Mouse (Mus musculus): ENCODE results near the gene Rnf157. TPM values are rescaled to one million over a fixed set of nuclear protein-coding genes. Genes with fewer than 3 reads are reported as not detected.
A peak's percentile ranks its signal among the peaks of the same experiment; 100 is the strongest.

The Rnf157 gene
- total and polyA plus RNA-seq, 3 experiments: 8.7 to 39.3 (median 10.9) TPM

DNA sequence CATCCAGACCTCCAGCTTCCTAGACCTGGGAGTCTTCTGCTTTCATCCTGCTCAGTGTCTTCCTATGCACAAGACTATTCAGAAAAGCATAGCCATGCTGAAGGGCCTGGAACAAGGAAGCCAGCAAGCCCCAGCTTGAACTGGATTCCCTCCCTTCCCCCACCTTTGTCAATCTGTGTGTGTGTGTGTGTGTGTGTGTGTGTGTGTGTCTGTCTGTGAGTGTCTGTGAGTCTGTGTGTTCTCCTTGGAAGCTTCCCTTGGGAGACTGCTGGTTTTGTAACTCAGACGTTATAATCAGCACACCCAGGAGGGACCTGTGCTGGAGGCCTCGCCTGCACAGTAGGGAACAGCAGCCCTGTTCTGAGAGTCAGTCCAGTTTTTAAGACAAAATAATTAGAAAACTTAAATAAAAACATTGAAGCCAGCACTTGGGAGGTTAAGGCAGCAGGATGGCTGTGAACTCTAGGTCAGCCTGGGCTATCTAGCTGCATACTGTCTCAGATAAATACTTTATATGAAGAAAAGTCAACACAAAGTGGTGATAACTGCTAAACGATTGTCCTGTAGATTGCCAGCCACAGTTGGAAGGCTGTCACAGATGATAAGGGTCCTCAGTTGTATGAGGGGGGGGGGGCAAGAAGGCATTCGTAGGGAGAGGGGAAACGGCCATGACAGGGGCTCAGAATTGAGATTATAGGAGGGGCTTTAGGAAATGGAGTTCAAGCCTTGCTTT lies 23.3 kb upstream of the Rnf157 start (continued):
- no peak for TF ChIP-seq PAX5 (IDR thresholded peaks at IDR 0.05; ENCODE audit: low read length)
- TF ChIP-seq ZKSCAN1 (IDR thresholded peaks at IDR 0.05; ENCODE audit: borderline replicate concordance, low read depth, low read length): no peak
- TF ChIP-seq POLR2AphosphoS2 (IDR thresholded peaks at IDR 0.05; ENCODE audit: low read depth, low read length): no peak; the same call in 1 of the 2 replicates
- peak; percentile 40; the same call in 1 of the 2 replicates for TF ChIP-seq ETS1 (conservative IDR thresholded peaks at IDR 0.05; ENCODE audit: low read depth, low read length)
- TF ChIP-seq SMC3 (IDR thresholded peaks at IDR 0.05; ENCODE audit: low read depth, low read length): peak; percentile 4; the same call in 1 of the 2 replicates
- 0 out of 2 replicates have a peak, but pooled peaks have one; percentile 23 for TF ChIP-seq RCOR1 (conservative IDR thresholded peaks at IDR 0.05; ENCODE audit: low read depth, low read length)
- no peak for TF ChIP-seq USF2 (conservative IDR thresholded peaks at IDR 0.05; ENCODE audit: low read depth, low read length)

- H3K27me3 ChIP-seq (replicated peaks): no peaks in the 10 kb centered on the region
- H3K9me3 ChIP-seq (replicated peaks; ENCODE audit: low read length): no peaks in the 10 kb centered on the region
- H3K9ac ChIP-seq (ENCODE audit: insufficient read depth, low read depth): peak overlapping the region; percentile 95
- H3K36me3 ChIP-seq (replicated peaks in 1 of 2; ENCODE audit: control insufficient read depth in 1 of 2, insufficient read depth in 1 of 2, low read length in 1 of 2): peaks cover 16 to 33% of the 10 kb centered on the region in 2 experiments
- in situ Hi-C loops (cut with MboI; ENCODE audit: low pct_ligation_motif_present, low pct_unique_long_range_greater_than_20kb, low sequenced_read_pairs) (no loop called here), dilution Hi-C loops (cut with MboI; ENCODE audit: extremely low pct_ligation_motif_present, extremely low pct_unique_long_range_greater_than_20kb, low sequenced_read_pairs) (no loop called here)
- H3K79me2 ChIP-seq (replicated peaks; ENCODE audit: control insufficient read depth, extremely low read depth, insufficient read depth, poor library complexity, severe bottlenecking): peaks cover 37% of the 10 kb centered on the region
- peaks cover 27 to 65% of the 10 kb centered on the region in 2 experiments for H3K4me1 ChIP-seq (ENCODE audit: control insufficient read depth in 1 of 2, insufficient read depth in 2 of 2)
- H3K4me2 ChIP-seq (ENCODE audit: insufficient read depth, low read depth, poor library complexity, severe bottlenecking): peak overlapping the region; percentile 78
- H3K27ac ChIP-seq (ENCODE audit: insufficient read depth, low read depth): peak overlapping the region; percentile 81
- H3K4me3 ChIP-seq (replicated peaks in 1 of 3; ENCODE audit: low read depth in 2 of 3, low read length in 2 of 3, poor library complexity in 1 of 3): peak overlapping the region; percentile 67 to 83 (median 74)
- no peak for DNase-seq (ENCODE audit: extremely low read depth)
- no peak; the same call in 1 of the 2 replicates for TF ChIP-seq ZMIZ1 (IDR thresholded peaks at IDR 0.05; ENCODE audit: low read depth, low read length)
- 0 out of 2 replicates have a peak, but pooled peaks have one; percentile 17 for TF ChIP-seq MEF2A (IDR thresholded peaks at IDR 0.05; ENCODE audit: borderline replicate concordance, low read depth, low read length)
- TF ChIP-seq RCOR1 (conservative IDR thresholded peaks at IDR 0.05; ENCODE audit: low read depth, low read length): no peak
- peak; percentile 54 for TF ChIP-seq POLR2A (IDR thresholded peaks at IDR 0.05; ENCODE audit: low read depth, low read length)
- no peak for TF ChIP-seq JUND (conservative IDR thresholded peaks at IDR 0.05; ENCODE audit: low read depth, low read length)
- no peak for TF ChIP-seq GABPA (IDR thresholded peaks at IDR 0.05; ENCODE audit: insufficient replicate concordance, low read depth, low read length)
- TF ChIP-seq MAFK (IDR thresholded peaks at IDR 0.05; ENCODE audit: insufficient replicate concordance, low read length): no peak
- TF ChIP-seq TBP (conservative IDR thresholded peaks at IDR 0.05; ENCODE audit: low read depth, low read length): no peak
- TF ChIP-seq NELFE (IDR thresholded peaks at IDR 0.05; ENCODE audit: low read depth, low read length): no peak
- TF ChIP-seq SIN3A (IDR thresholded peaks at IDR 0.05; ENCODE audit: low read length): peak; percentile 30
- TF ChIP-seq ELF1 (IDR thresholded peaks at IDR 0.05; ENCODE audit: low read depth, low read length): peak; percentile 34; the same call in 1 of the 2 replicates
- no peak for TF ChIP-seq ZKSCAN1 (IDR thresholded peaks at IDR 0.05; ENCODE audit: borderline replicate concordance, low read depth, low read length)
- TF ChIP-seq MAZ (IDR thresholded peaks at IDR 0.05; ENCODE audit: low read depth, low read length): no peak
- TF ChIP-seq MYC (IDR thresholded peaks at IDR 0.05; ENCODE audit: low read depth, low read length): peak; percentile 19; the same call in 1 of the 2 replicates
- no peak for TF ChIP-seq UBTF (IDR thresholded peaks at IDR 0.05; ENCODE audit: low read depth, low read length)
- TF ChIP-seq NRF1 (IDR thresholded peaks at IDR 0.05; ENCODE audit: low read depth, low read length): no peak
- TF ChIP-seq ZC3H11A (IDR thresholded peaks at IDR 0.05; ENCODE audit: low read depth, low read length): no peak
- peak; percentile 91 for TF ChIP-seq CHD1 (IDR thresholded peaks at IDR 0.05; ENCODE audit: low read depth, low read length)
- peak; percentile 82 for TF ChIP-seq POLR2AphosphoS2 (IDR thresholded peaks at IDR 0.05; ENCODE audit: low read depth, low read length)
- TF ChIP-seq HCFC1 (IDR thresholded peaks at IDR 0.05; ENCODE audit: low read depth, low read length): no peak; the same call in 1 of the 2 replicates
- no peak for TF ChIP-seq KAT2A (IDR thresholded peaks at IDR 0.05; ENCODE audit: insufficient replicate concordance, low read length)
- no peak for TF ChIP-seq BHLHE40 (IDR thresholded peaks at IDR 0.05; ENCODE audit: low read depth, low read length)
- TF ChIP-seq MXI1 (IDR thresholded peaks at IDR 0.05; ENCODE audit: low read depth, low read length): peak; percentile 40
- peak in 1 of 2 experiments; percentile 35; a peak in 2 of 4 replicates for TF ChIP-seq CTCF (conservative IDR thresholded peaks at IDR 0.05 in 1 of 2, IDR thresholded peaks at IDR 0.05 in 1 of 2; ENCODE audit: low read depth in 2 of 2, low read length in 2 of 2)
- TF ChIP-seq JUN (IDR thresholded peaks at IDR 0.05; ENCODE audit: insufficient read depth, low read depth, low read length): no peak
- TF ChIP-seq ETS1 (conservative IDR thresholded peaks at IDR 0.05; ENCODE audit: low read depth, low read length): no peak
- TF ChIP-seq SMC3 (IDR thresholded peaks at IDR 0.05; ENCODE audit: low read depth, low read length): no peak
- TF ChIP-seq USF1 (IDR thresholded peaks at IDR 0.05; ENCODE audit: low read depth, low read length): no peak
- no peak for TF ChIP-seq EP300 (IDR thresholded peaks at IDR 0.05; ENCODE audit: low read length)
- TF ChIP-seq ZNF384 (IDR thresholded peaks at IDR 0.05; ENCODE audit: low read depth, low read length): peak; percentile 30
- TF ChIP-seq E2F4 (IDR thresholded peaks at IDR 0.05; ENCODE audit: insufficient replicate concordance, low read depth, low read length): no peak
Measured at GRCm38 (mm10) chr11:116434967-116435752, 22.3 kb upstream of the Rnf157 start.

All from CH12.LX (cell line).